Mouse (Mus musculus): ENCODE measurements around the gene Srsf1.

GRCm38 (mm10) chr11:88065732-88066131 is 18.6 kb downstream of the Srsf1 start:
- TF ChIP-seq GATA1 (IDR thresholded peaks at IDR 0.05; ENCODE audit: low read length) (no peak), TAL1 (IDR thresholded peaks at IDR 0.05; ENCODE audit: low read length) (no peak)

All from erythroblast, embryonic 14.5 days (primary cell).